Mouse (Mus musculus): ENCODE measurements around the gene Atp2b2. TPM values are rescaled to one million over a fixed set of nuclear protein-coding genes. Genes with fewer than 3 reads are reported as not detected.

Atp2b2 gene
- total RNA-seq (2023): under 1 TPM in 1 of 2 experiments, not detected in 1; 0.06 TPM

DNA sequence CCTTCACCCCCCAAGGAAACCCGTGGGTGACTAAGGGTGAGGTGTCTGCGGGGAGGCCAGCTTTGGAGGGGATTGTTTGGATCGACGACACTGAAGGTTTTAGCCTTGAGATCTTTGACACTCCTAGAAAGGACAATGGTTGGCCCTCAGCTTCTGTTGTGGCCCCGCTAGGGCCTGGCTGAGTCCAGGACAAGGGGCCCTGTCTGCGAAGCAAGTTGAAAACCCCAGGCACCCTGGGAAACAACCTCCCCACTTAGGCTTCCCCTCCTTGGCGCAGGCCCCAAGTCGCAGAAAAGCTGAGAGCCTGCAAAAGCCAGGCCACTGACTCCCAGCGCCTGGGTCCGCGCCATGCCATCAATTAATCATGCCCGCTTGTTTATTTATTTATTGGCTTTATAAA is at the start of gene Atp2b2:
TSS of gene Atp2b2 (minus strand) at position 282 of the 400 bp plus-strand sequence.

DNA sequence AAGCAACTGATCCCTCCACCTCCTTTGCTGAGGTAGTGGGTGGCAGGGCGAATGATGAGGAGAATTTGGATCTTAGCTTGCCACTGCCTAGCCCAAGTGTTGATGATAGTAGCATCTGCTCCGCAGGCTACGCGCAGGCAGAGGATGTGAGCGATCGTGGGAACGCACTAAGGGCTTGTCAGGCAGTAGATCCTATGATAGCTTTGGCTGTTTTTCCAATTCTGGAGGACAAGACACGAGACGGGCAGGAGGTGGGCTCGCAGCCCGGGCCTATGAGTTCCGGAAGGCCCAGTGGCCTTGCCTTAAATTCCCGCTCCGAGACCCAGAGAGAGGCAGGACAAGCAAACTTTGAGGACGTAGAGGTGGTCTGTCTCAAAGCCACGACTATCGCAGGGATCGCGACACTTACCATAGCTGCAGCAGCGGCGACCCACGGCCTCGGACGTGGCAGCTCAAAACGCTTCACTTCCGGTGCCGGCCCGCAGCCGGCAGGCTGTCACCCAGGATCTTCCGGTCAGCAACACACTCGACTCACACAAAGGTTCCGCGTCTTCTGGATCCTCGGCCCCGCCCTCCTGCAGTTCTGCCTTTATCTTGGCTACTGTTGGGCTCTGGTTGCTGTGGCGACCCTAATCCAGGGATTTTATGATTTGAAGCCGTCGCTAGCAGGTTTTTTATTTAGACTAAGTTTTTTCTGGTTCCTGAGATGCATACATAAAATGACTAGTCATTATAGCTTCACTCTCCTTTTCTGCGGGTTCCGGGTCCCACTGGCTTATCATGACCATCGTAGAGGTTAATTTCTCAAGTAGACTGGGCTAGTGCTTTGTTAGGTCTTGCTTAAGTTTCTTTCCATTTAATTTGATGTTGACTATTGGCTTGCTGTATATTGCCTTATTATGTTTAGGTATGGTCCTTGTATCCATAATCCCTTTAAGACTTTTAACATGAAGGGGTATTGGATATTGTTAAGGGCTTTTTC is 301.9 kb downstream of the Atp2b2 start, which contains the start of gene Sec13:
TSS of gene Sec13 (minus strand) at position 508 of the 982 bp plus-strand sequence.

DNA sequence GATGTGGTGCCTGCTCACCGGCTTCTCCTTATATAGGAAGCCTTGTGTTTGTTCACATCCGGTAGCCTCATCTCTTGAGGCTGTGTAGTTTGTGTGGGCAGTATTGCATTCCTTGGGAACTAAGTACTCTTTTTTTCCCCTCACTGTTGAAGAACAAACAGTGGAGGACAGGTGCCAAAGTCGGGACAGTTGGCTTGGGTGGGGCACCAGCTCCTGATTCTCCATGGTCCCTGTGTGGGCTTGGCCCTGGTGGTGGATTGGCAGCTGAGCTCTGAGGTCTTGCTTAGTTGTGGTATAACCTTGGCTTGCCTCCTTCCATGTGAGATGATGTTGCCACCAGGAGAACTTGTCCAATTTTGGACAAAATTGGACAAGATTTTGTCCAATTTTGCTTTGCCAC is 322.5 kb downstream of the Atp2b2 start, which contains the start of gene Ghrl:
TSS of gene Ghrl (minus strand) at position 3 of the 400 bp plus-strand sequence.

DNA sequence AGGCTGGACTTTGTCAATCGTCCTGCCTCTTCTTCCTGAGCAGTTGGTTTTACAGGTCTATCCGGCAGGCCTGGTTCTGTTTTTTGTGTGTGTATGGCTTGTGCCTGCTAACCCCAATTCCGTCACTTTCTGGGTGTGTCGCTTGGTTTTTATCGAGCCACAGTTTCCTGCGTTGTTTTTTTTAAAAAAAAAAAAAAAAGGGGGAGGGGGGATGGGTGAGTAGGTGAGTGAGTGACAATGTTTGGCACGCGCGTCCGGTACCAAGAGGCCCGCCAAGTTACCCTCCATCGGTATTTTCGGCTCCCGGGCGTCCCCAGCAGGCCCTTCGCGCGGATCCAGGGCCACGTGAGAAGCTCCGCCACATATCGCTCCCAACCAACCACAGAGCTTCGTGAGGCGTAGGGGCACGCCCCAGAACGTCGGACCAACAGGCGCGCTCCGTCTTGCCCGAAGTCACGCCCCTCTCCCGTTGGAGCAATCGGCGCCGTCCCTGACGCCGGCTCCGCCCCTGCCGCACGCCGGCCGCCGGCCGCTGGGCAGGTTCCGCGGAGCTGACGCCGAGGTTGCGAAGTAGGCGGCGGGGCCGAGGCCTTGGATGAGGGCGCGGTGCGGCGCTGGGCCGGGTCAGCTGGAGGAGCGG is 345.7 kb downstream of the Atp2b2 start, which contains the start of gene Tatdn2:
TSS of gene Tatdn2 (plus strand) at position 469 of the 640 bp plus-strand sequence.

Other genes starting within 250 kb of the Atp2b2 start
- not detected for gene Slc6a11, start 88.6 kb upstream of the Atp2b2 start, total RNA-seq (2023)
- gene Slc6a1, start 240.0 kb upstream of the Atp2b2 start, total RNA-seq (2023): not detected